Mouse (Mus musculus): ENCODE measurements around the gene Kdelr2. TPM values are rescaled to one million over a fixed set of nuclear protein-coding genes. Genes with fewer than 3 reads are reported as not detected.

Kdelr2 gene
- total RNA-seq, 4 experiments from 2014 or later = 33.8 to 39.8 (median 37.0) TPM

DNA sequence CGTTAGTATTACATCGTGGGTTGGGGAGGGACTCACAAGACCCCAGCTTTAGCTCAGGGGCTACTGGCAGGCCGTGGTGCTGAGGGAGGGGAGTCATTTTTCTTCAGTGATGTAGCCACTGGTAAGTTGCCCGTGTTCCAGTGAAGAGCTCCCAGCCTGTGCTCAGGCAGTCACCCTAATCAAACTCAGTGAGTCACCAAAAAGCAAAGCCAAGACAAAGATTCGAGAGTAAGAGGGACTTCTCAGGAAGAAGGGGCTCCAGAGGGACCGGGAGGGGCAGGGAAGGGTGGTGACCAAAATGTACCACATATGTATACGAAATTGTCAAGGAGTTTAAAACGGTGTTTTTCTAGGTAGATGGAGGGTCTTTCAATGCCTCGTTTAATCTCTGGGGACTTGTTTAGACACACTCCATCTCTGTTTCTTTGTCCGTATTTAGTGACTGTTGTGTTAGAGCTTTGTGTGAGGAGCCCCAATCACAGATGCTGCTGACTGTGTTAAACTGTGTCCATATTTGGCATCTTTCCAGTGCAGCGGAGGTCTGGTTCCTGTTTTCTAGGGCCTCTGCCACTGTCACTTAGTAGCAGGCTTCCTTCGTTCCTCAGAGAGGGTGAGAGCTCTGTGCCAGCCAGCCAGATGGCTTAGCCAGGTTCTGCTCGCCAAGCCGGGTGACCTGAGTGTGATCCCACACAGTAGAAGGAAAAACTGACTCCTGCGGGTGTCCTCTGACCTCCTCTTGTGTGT, 67.0 kb downstream of the Kdelr2 start:
- DNase-seq (ENCODE audit: low spot score in 2 of 2) = peak; percentile 38 to 39

DNA sequence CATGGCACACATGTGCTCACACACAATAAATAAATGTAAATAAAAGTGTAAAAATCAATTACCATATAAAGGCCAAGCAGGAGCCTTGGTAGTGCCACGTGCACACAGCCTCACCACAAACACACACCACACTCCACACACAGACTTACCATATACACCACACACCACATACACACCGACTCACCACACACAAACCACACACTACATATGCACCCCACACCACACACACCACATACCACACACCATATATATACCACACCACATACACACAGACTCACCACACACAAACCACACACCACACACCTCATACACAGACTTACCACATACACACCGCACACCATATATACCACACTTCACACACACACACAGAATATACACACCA, 67.5 kb downstream of the Kdelr2 start:
- DNase-seq (ENCODE audit: low spot score in 2 of 2) = no peak

Other genes starting within 250 kb of the Kdelr2 start
- gene Rbak, start 223.1 kb upstream of the Kdelr2 start, total RNA-seq (2022) = 10 to 100 TPM; 12.4 to 15.1 (median 13.8) TPM
- not detected for gene Spdye4b, start 222.8 kb upstream of the Kdelr2 start, total RNA-seq (2022)
- gene Spdye4a, start 176.9 kb upstream of the Kdelr2 start, total RNA-seq (2022) = not detected
- gene Zfp12, start 168.7 kb upstream of the Kdelr2 start, total RNA-seq (2022) = 10 to 100 TPM; 27.6 to 38.7 (median 35.6) TPM
- gene Zfp316, start 133.8 kb upstream of the Kdelr2 start, total RNA-seq (2022) = 10 to 100 TPM; 20.6 to 24.1 (median 23.1) TPM
- gene Zfp853, start 110.2 kb upstream of the Kdelr2 start, total RNA-seq (2022) = 1 to 10 TPM; 4.1 to 5.5 (median 4.4) TPM
- 10 to 100 TPM; 22.7 to 25.8 (median 24.1) TPM for gene E130309D02Rik, start 88.5 kb upstream of the Kdelr2 start, total RNA-seq (2022)
- 10 to 100 TPM; 50.4 to 57.0 (median 54.1) TPM for gene Zdhhc4, start 74.6 kb upstream of the Kdelr2 start, total RNA-seq (2022)
- gene Grid2ip, start 46.5 kb upstream of the Kdelr2 start, total RNA-seq (2022) = 1 to 10 TPM in 3 of 4 experiments, under 1 TPM in 1; 0.99 to 1.7 (median 1.5) TPM
- 10 to 100 TPM; 28.8 to 37.0 (median 33.3) TPM for gene Daglb, start 60.7 kb downstream of the Kdelr2 start, total RNA-seq (2022)
- gene Rac1, start 124.2 kb downstream of the Kdelr2 start, total RNA-seq (2022) = 100 to 1,000 TPM; 399 to 419 (median 408) TPM
- 10 to 100 TPM; 37.1 to 44.8 (median 39.0) TPM for gene Cyth3, start 218.6 kb downstream of the Kdelr2 start, total RNA-seq (2022)

Measured in layer of hippocampus, adult 8-10 months (tissue).